Mouse (Mus musculus) naive thymus-derived CD4-positive, alpha-beta T cell, adult 2 months (primary cell): Measurements from ENCODE around the gene Skida1.

Experiments
- DNase-seq: peaks from one replicate; pipeline ENCODE4 v3.0.0-alpha.2; 2011; ENCODE audit warnings: low read depth

Gene Skida1

GRCm38 (mm10) chr2:18038895-18039371 lies 9.9 kb downstream of the Skida1 start:
- DNase-seq = no peak

GRCm38 (mm10) chr2:18038141-18038752 lies 10.6 kb downstream of the Skida1 start:
- no peak for DNase-seq

GRCm38 (mm10) chr2:18037491-18037890 lies 11.4 kb downstream of the Skida1 start, which contains the start of gene A930004D18Rik:
Gene A930004D18Rik, minus strand, starts transcription at chr2:18037737.
- no peak for DNase-seq

- DNase-seq = no peak
These were observed 14.2 kb downstream of the Skida1 start for GRCm38 (mm10) chr2:18034371-18035250.

- DNase-seq = no peak
These were observed 15.4 kb downstream of the Skida1 start for GRCm38 (mm10) chr2:18033166-18034108.

- DNase-seq = no peak
These were observed 16.3 kb downstream of the Skida1 start for GRCm38 (mm10) chr2:18032538-18032895.

GRCm38 (mm10) chr2:18031831-18032537 lies 16.9 kb downstream of the Skida1 start:
- DNase-seq = no peak

GRCm38 (mm10) chr2:18031271-18031821 lies 17.5 kb downstream of the Skida1 start:
- DNase-seq = peak; percentile 35

GRCm38 (mm10) chr2:18030581-18030980 lies 18.3 kb downstream of the Skida1 start:
- no peak for DNase-seq

- DNase-seq = no peak
These were observed 19.2 kb downstream of the Skida1 start for GRCm38 (mm10) chr2:18029656-18030055.

GRCm38 (mm10) chr2:18028140-18029021 lies 20.5 kb downstream of the Skida1 start:
- peak; percentile 73 for DNase-seq

GRCm38 (mm10) chr2:18027448-18028139 lies 21.3 kb downstream of the Skida1 start:
- DNase-seq = peak; percentile 95

- peak; percentile 46 for DNase-seq
These were observed 22.5 kb downstream of the Skida1 start for GRCm38 (mm10) chr2:18026116-18026947.

GRCm38 (mm10) chr2:18025781-18026115 lies 23.1 kb downstream of the Skida1 start:
- DNase-seq = peak; percentile 39

GRCm38 (mm10) chr2:18025116-18025515 lies 23.7 kb downstream of the Skida1 start:
- no peak for DNase-seq

GRCm38 (mm10) chr2:18022886-18023285 lies 26.0 kb downstream of the Skida1 start:
- DNase-seq = no peak

GRCm38 (mm10) chr2:18019122-18019521 lies 29.7 kb downstream of the Skida1 start:
- no peak for DNase-seq

- no peak for DNase-seq
These were observed 31.5 kb downstream of the Skida1 start for GRCm38 (mm10) chr2:18017321-18017720.

GRCm38 (mm10) chr2:18016639-18017038 lies 32.2 kb downstream of the Skida1 start:
- no peak for DNase-seq
